Mouse (Mus musculus): ENCODE data around the gene Gm10715.
"Not testable (repeated sequence)": the region's sequence is repeated elsewhere in the genome, so short reads cannot be mapped to it uniquely, and the experiment has no call there.

The Gm10715 gene

GRCm38 (mm10) chr9:3036577-3036976 lies at the start of gene Gm10715:
Gene Gm10715, plus strand, starts transcription at chr9:3036877.
- DNase-seq (ENCODE audit: low read depth, low spot score) = not testable (repeated sequence)

DNA sequence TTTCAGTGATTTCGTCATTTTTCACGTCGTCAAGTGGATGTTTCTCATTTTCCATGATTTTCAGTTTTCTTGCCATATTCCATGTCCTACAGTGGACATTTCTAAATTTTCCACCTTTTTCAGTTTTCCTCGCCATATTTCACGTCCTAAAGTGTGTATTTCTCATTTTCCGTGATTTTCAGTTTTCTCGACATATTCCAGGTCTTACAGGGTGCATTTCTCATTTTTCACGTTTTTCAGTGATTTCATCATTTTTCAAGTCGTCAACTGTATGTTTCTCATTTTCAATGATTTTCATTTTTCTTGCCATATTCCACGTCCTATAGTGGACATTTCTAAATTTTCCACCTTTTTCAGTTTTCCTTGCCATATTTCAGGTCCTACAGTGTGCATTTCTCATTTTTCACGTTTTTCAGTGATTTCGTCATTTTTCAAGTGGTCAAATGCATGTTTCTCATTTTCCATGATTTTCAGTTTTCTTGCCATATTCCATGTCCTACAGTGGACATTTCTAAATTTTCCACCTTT lies 36.2 kb upstream of the Gm10715 start, which contains the start of gene Gm10722:
Gene Gm10722 (plus strand): TSS at position 478 of the 528 bp plus-strand sequence.
- DNase-seq (ENCODE audit: low read depth, low spot score) = peak; percentile 6

DNA sequence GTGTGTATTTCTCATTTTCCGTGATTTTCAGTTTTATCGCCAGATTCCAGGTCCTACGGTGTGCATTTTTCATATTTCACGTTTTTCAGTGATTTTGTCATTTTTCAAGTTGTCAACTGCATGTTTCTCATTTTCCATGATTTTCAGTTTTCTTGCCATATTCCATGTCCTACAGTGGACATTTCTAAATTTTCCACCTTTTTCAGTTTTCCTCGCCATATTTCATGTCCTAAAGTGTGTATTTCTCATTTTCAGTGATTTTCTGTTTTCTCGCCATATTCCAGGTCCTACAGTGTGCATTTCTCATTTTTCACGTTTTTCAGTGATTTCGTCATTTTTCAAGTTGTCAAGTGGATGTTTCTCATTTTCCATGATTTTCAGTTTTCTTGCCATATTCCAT lies 35.7 kb upstream of the Gm10715 start:
- not testable (repeated sequence) for DNase-seq (ENCODE audit: low read depth, low spot score)

DNA sequence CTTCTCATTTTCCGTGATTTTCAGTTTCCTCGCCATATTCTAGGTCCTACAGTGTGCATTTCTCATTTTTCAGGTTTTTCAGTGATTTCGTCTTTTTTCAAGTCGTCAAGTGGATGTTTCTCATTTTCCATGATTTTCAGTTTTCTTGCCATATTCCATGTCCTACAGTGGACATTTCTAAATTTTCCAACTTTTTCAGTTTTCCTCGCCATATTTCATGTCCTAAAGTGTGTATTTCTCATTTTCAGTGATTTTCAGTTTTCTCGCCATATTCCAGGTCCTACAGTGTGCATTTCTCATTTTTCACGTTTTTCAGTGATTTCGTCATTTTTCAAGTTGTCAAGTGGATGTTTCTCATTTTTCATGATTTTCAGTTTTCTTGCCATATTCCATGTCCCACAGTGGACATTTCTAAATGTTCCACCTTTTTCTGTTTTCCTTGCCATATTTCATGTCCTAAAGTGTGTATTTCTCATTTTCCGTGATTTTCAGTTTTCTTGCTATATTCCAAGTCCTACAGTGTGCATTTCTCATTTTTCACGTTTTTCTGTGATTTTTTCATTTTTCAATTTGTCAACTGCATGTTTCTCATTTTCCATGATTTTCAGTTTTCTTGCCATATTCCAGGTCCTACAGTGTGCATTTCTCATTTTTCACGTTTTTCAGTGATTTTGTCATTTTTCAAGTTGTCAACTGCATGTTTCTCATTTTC lies 34.6 kb upstream of the Gm10715 start:
- DNase-seq (ENCODE audit: low read depth, low spot score) = peak; percentile 0

- not testable (repeated sequence) for DNase-seq (ENCODE audit: low read depth, low spot score)
These were observed 33.8 kb upstream of the Gm10715 start, which contains the start of gene Gm11168 for GRCm38 (mm10) chr9:3002794-3003396. Gene Gm11168, plus strand, starts transcription at chr9:3003346.

DNA sequence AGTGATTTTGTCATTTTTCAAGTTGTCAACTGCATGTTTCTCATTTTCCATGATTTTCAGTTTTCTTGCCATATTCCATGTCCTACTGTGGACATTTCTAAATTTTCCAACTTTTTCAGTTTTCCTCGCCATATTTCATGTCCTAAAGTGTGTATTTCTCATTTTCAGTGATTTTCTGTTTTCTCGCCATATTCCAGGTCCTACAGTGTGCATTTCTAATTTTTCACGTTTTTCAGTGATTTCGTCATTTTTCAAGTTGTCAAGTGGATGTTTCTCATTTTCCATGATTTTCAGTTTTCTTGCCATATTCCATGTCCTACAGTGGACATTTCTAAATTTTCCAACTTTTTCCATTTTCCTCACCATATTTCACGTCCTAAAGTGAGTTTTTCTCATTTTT lies 30.5 kb upstream of the Gm10715 start:
- DNase-seq (ENCODE audit: low read depth, low spot score) = not testable (repeated sequence)

DNA sequence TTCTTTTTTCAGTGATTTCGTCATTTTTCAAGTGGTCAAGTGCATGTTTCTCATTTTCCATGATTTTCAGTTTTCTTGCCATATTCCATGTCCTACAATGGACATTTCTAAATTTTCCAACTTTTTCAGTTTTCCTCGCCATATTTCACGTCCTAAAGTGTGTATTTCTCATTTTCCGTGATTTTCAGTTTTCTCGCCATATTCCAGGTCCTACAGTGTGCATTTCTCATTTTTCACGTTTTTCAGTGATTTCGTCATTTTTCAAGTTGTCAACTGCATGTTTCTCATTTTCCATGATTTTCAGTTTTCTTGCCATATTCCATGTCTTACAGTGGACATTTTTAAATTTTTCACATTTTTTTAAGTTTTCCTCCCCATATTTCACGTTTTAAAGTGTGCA lies 30.0 kb upstream of the Gm10715 start:
- not testable (repeated sequence) for DNase-seq (ENCODE audit: low read depth, low spot score)

- DNase-seq (ENCODE audit: low read depth, low spot score) = peak; percentile 0
These were observed 29.4 kb upstream of the Gm10715 start for GRCm38 (mm10) chr9:3007272-3007671.

GRCm38 (mm10) chr9:3009331-3009730 lies 27.3 kb upstream of the Gm10715 start:
- not testable (repeated sequence) for DNase-seq (ENCODE audit: low read depth, low spot score)

DNA sequence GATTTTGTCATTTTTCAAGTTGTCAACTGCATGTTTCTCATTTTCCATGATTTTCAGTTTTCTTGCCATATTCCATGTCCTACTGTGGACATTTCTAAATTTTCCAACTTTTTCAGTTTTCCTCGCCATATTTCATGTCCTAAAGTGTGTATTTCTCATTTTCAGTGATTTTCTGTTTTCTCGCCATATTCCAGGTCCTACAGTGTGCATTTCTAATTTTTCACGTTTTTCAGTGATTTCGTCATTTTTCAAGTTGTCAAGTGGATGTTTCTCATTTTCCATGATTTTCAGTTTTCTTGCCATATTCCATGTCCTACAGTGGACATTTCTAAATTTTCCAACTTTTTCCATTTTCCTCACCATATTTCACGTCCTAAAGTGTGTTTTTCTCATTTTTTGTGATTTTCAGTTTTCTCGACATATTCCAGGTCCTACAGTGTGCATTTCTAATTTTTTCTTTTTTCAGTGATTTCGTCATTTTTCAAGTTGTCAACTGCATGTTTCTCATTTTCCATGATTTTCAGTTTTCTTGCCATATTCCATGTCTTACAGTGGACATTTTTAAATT lies 24.5 kb upstream of the Gm10715 start:
- not testable (repeated sequence) for DNase-seq (ENCODE audit: low read depth, low spot score)

GRCm38 (mm10) chr9:3012733-3013279 lies 23.9 kb upstream of the Gm10715 start, which contains the start of gene Gm10721:
Gene Gm10721, plus strand, starts transcription at chr9:3013140.
- not testable (repeated sequence) for DNase-seq (ENCODE audit: low read depth, low spot score)

- not testable (repeated sequence) for DNase-seq (ENCODE audit: low read depth, low spot score)
These were observed 21.3 kb upstream of the Gm10715 start, which contains the start of gene Gm10720 for GRCm38 (mm10) chr9:3015354-3015753. Gene Gm10720, plus strand, starts transcription at chr9:3015654.

DNA sequence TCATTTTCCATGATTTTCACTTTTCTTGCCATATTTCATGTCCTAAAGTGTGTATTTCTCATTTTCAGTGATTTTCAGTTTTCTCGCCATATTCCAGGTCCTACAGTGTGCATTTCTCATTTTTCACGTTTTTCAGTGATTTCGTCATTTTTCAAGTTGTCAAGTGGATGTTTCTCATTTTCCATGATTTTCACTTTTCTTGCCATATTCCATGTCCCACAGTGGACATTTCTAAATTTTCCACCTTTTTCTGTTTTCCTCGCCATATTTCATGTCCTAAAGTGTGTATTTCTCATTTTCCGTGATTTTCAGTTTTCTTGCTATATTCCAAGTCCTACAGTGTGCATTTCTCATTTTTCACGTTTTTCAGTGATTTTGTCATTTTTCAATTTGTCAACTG lies 20.8 kb upstream of the Gm10715 start:
- not testable (repeated sequence) for DNase-seq (ENCODE audit: low read depth, low spot score)

GRCm38 (mm10) chr9:3017108-3017507 lies 19.6 kb upstream of the Gm10715 start, which contains the start of gene Gm10719:
Gene Gm10719, plus strand, starts transcription at chr9:3017408.
- not testable (repeated sequence) for DNase-seq (ENCODE audit: low read depth, low spot score)

GRCm38 (mm10) chr9:3018944-3019343 lies 17.7 kb upstream of the Gm10715 start:
- DNase-seq (ENCODE audit: low read depth, low spot score) = not testable (repeated sequence)

DNA sequence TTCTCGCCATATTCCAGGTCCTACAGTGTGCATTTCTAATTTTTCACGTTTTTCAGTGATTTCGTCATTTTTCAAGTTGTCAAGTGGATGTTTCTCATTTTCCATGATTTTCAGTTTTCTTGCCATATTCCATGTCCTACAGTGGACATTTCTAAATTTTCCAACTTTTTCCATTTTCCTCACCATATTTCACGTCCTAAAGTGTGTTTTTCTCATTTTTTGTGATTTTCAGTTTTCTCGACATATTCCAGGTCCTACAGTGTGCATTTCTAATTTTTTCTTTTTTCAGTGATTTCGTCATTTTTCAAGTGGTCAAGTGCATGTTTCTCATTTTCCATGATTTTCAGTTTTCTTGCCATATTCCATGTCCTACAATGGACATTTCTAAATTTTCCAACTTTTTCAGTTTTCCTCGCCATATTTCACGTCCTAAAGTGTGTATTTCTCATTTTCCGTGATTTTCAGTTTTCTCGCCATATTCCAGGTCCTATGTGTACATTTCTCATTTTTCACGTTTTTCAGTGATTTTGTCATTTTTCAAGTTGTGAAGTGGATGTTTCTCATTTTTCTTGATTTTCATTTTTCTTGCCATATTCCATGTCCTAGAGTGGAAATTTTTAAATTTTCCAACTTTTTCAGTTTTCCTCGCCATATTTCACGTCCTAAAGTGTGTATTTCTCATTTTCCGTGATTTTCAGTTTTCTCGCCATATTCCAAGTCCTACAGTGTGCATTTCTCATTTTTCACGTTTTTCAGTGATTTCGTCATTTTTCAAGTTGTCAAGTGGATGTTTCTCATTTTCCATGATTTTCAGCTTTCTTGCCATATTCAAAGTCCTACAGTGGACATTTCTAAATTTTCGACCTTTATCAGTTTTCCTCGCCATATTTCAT lies 16.6 kb upstream of the Gm10715 start:
- not testable (repeated sequence) for DNase-seq (ENCODE audit: low read depth, low spot score)

DNA sequence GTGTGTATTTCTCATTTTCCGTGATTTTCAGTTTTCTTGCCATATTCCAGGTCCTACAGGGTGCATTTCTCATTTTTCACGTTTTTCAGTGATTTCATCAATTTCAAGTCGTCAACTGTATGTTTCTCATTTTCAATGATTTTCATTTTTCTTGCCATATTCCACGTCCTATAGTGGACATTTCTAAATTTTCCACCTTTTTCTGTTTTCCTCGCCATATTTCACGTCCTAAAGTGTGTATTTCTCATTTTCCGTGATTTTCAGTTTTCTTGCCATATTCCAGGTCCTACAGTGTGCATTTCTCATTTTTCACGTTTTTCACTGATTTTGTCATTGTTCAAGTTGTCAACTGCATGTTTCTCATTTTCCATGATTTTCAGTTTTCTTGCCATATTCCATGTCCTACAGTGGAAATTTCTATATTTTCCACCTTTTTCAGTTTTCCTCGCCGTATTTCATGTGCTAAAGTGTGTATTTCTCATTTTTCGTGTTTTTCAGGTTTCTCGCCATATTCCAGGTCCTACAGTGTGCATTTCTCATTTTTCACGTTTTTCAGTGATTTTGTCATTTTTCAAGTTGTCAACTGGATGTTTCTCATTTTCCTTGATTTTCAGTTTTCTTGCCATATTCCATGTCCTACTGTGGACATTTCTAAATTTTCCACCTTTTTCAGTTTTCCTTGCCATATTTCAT lies 14.2 kb upstream of the Gm10715 start:
- DNase-seq (ENCODE audit: low read depth, low spot score) = peak; percentile 0

GRCm38 (mm10) chr9:3023312-3023984 lies 13.2 kb upstream of the Gm10715 start, which contains the start of gene Gm10718:
Gene Gm10718, plus strand, starts transcription at chr9:3023547.
- DNase-seq (ENCODE audit: low read depth, low spot score) = not testable (repeated sequence)

- not testable (repeated sequence) for DNase-seq (ENCODE audit: low read depth, low spot score)
These were observed 12.6 kb upstream of the Gm10715 start for GRCm38 (mm10) chr9:3023985-3024648.
